Mouse (Mus musculus) G1E (cell line): Measurements from ENCODE around the gene Abca5.

ENCODE experiments used
- CTCF ChIP-seq: IDR thresholded peaks from 2 replicates; pipeline ENCODE4 v1.5.1; 2012; ENCODE audit warnings: low read depth, low read length, inconsistent platforms, mixed read lengths
- GATA1 ChIP-seq: IDR thresholded peaks from 2 replicates; pipeline ENCODE4 v1.6.1; 2012; ENCODE audit warnings: borderline replicate concordance, low read length, inconsistent platforms, mixed read lengths

GRCm38 (mm10) chr11:110347768-110348167 is 10.3 kb upstream of the Abca5 start:
- TF ChIP-seq CTCF (no peak), GATA1 (no peak)
